Mouse (Mus musculus) heart, postnatal 14 days (tissue): ENCODE data around the gene Cox15. TPM values are rescaled to one million over a fixed set of nuclear protein-coding genes. Genes with fewer than 3 reads are reported as not detected.

Experiments used
- DNase-seq, 2 experiments: peaks; one replicate each; pipeline ENCODE4 v3.0.0; 2021 to 2022
- intact Hi-C: fragments of 180-260 bp; cut with DNase I; formaldehyde crosslinking; loops from one replicate; pipeline ENCODE4 v1.15.1; 2025
- long read RNA-seq, 2 experiments: library from polyadenylated mRNA; stranded (forward); transcript quantifications; one replicate each; pipeline ENCODE4 v2.0.0; 2021
- total RNA-seq, 2 experiments: library from RNA; stranded (reverse); gene quantifications; 2 replicates each; pipeline ENCODE4 v1.2.3; 2021

Gene Cox15
- 10 to 100 TPM; 29.5 to 34.6 TPM for total RNA-seq
- long read RNA-seq, experiment 1, full-length matches to known transcripts: 164 of 175 reads
- long read RNA-seq, experiment 1, partial matches to known transcripts: 7 of 175 reads
- long read RNA-seq, experiment 1, other reads (novel, unspliced or antisense): 4 of 175 reads
- long read RNA-seq, experiment 2, full-length matches to known transcripts: 165 of 174 reads
- long read RNA-seq, experiment 2, partial matches to known transcripts: 4 of 174 reads
- long read RNA-seq, experiment 2, other reads (novel, unspliced or antisense): 5 of 174 reads

- DNase-seq: peak; percentile 98 to 99
Observed at GRCm38 (mm10) chr19:43752489-43753225, at the start of gene Cox15, which contains the start of gene Cutc. Gene Cox15 (minus strand): TSS chr19:43753000. Gene Cutc (plus strand): TSS chr19:43752996.

GRCm38 (mm10) chr19:43801427-43802051 lies 48.7 kb upstream of the Cox15 start:
- intact Hi-C loops: no loop called here
- no peak for DNase-seq

More at GRCm38 (mm10) chr19:43752489-43753225, at the start of gene Cox15, which contains the start of gene Cutc:
- intact Hi-C loops: loop anchor here (5.0 kb wide), 1 partner anchor 60 kb away; no protein-coding TSS in a partner anchor

DNA sequence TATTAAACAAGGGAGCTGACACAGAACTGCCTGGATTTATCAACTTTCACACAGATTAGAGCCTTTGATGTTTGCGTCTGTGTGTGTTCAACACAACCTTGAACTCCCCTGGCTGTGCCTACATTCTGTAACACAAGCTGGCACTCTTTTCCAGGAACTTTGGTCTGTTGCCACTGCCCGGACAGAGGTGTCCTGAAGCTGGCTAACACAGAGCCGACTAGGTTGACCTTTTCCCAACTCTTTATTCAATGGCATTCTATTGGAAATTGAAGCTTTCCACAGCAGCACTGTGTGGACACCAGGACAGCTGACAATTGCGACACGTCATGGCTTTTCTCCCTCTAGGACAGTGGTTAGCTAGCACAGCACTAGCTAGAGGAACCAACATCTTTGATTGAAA lies 44.4 kb upstream of the Cox15 start:
- intact Hi-C loops: no loop called here
- DNase-seq: peak in 1 of 2 experiments; percentile 11

- intact Hi-C loops: no loop called here
- DNase-seq: no peak
Observed at GRCm38 (mm10) chr19:43795511-43795910, 42.7 kb upstream of the Cox15 start.

GRCm38 (mm10) chr19:43793951-43794350 lies 41.2 kb upstream of the Cox15 start:
- intact Hi-C loops: no loop called here
- no peak for DNase-seq

GRCm38 (mm10) chr19:43792537-43792936 lies 39.7 kb upstream of the Cox15 start:
- intact Hi-C loops: no loop called here
- no peak for DNase-seq

- no peak for DNase-seq
- intact Hi-C loops: no loop called here
Observed at GRCm38 (mm10) chr19:43789817-43790216, 37.0 kb upstream of the Cox15 start.

GRCm38 (mm10) chr19:43786249-43787026 lies 33.6 kb upstream of the Cox15 start:
- no peak for DNase-seq
- intact Hi-C loops: no loop called here

- DNase-seq: no peak
- intact Hi-C loops: no loop called here
Observed at GRCm38 (mm10) chr19:43784761-43785160, 32.0 kb upstream of the Cox15 start.

DNA sequence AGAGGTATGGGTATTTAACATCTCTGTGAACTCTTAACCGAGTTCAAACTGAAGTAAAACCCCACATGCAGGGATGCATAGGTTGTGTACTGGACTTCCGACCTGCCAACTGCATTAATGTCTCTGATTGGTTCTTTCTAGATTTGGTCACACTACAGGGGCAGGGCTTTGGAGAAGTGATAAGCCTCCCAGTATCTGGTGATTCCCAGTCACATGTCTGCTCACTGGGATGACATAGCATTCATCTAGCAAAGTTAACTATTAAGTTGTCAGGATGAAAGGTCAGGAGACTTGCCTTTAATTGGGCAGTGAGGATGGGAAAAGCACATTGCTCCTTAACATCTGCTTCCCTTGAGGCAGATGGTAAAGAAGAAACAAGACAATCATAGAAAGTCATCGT lies 29.2 kb upstream of the Cox15 start, which contains the start of gene Abcc2:
Abcc2 (plus strand) TSS at position 213 of the 400 bp plus-strand sequence.
- DNase-seq: no peak
- intact Hi-C loops: no loop called here

DNA sequence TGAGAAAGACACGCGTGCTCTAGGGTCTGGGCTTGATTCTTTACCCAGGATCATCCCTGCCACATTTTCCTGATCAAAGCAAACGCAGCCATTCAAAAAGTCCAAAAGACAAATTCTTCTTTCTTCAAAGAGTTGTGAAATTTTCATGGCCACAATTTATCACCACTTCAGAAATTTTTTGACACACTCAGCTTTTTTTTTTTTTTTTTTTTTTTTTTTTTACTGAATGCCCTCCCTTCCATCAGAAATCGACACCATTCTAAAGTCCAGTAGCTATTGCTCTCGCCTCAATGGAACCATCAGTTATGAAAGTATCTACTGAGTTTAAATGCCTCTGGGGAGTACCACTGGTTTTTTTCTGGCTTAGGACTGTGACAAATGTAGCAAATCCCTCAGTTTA lies 27.6 kb upstream of the Cox15 start:
- no peak for DNase-seq
- intact Hi-C loops: no loop called here

- intact Hi-C loops: no loop called here
Observed at GRCm38 (mm10) chr19:43777308-43777707, 24.5 kb upstream of the Cox15 start.

GRCm38 (mm10) chr19:43776561-43776960 lies 23.8 kb upstream of the Cox15 start:
- intact Hi-C loops: no loop called here
- DNase-seq: no peak

More at GRCm38 (mm10) chr19:43777308-43777707, 24.5 kb upstream of the Cox15 start:
- no peak for DNase-seq

DNA sequence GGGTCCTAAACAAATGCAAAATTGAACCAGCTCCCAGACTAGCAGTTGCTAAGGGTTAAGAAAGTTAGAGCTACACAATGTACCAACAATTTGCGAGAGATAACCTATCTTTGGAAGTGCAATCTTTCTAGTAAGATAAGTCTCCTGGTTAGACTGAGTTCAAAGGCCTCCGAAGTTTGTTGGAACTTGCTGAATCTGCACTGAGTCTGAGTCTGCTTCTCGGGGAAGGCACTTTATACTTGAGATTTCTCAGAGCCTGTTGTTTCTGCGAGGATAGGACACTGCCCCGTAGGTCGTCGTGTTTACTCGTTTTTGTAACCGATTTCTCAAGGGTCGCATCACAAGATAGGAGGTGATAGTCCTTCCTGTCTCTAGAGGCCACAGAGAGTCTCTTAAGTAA lies 22.6 kb upstream of the Cox15 start:
- intact Hi-C loops: no loop called here
- no peak for DNase-seq

- no peak for DNase-seq
- intact Hi-C loops: no loop called here
Observed at GRCm38 (mm10) chr19:43772311-43772710, 19.5 kb upstream of the Cox15 start.

- no peak for DNase-seq
- intact Hi-C loops: no loop called here
Observed at GRCm38 (mm10) chr19:43771499-43771969, 18.7 kb upstream of the Cox15 start.

GRCm38 (mm10) chr19:43770584-43770983 lies 17.8 kb upstream of the Cox15 start:
- intact Hi-C loops: no loop called here
- no peak for DNase-seq

DNA sequence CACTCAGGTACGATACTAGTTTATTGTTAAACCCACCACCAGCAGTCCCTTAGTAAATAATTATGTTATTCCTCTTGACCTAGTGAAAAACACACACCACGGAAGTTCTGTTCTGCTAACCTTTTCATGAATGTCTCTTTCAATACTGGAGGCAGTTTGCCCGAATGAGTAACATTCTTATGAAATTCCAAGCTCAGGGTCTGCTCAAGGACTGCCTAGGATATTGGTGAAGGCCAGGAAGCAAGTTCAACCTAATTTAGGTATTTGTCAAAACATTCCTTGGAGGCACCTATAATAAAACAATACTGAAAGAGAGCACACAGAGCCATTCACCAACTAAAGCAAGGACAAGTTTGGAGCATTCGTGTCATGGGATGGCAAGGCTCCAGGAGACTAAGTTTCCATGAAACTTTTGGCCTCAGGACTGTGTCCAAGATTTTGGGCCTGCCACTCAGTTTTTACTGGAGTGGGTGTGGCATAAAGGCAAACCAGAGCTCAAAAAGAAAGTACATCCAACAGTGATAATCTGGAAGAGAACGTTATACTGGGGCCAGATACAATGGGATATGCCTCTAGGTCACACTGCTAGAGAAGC lies 16.7 kb upstream of the Cox15 start:
- no peak for DNase-seq
- intact Hi-C loops: no loop called here

DNA sequence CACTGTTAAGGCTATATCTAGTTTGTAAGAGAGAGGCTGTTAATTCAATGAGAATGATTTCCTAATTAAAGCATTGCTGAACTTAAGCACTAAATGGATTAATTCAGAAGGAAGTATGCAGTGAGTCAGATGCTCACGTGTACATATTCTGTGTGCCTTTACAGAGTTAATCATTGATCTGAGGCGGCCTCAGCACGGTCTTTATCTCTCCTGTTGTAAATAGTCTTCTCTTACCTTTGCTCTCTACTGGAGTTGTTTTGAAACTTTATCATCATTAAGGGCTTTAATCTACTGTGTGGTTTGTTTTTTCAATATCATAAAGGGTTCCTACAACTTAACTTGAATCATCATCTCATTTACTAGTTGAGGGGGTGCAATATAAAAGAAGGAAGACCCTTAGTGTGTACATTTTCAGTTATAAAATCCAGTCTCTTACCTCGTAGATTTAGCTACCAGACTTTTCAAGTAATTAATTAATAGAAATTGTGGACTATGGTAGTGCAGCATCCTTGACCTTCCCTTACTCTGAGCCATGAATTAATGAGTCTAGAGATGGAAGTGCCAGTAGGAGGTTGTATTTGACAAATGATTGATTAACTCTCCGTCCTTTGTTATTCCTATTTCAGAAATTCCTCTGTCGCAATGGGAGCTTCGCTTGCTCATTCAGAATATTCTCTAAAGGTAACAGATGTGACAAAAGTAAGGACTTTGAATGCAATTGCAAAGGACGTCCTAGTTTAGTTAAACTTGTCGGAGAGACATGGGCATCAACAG lies 14.9 kb upstream of the Cox15 start:
- no peak for DNase-seq
- intact Hi-C loops: no loop called here
